Mouse (Mus musculus) monocyte, adult 2 months (primary cell): ENCODE measurements around the gene Gm8180.
"Not testable (repeated sequence)": the region's sequence is repeated elsewhere in the genome, so short reads cannot be mapped to it uniquely, and the experiment has no call there.

Experiments
- DNase-seq, 2 experiments: peaks; one replicate each; pipeline ENCODE4 v3.0.0; 2022; ENCODE audit warnings: low spot score in 2 of 2, low read depth in 1 of 2

The Gm8180 gene

DNA sequence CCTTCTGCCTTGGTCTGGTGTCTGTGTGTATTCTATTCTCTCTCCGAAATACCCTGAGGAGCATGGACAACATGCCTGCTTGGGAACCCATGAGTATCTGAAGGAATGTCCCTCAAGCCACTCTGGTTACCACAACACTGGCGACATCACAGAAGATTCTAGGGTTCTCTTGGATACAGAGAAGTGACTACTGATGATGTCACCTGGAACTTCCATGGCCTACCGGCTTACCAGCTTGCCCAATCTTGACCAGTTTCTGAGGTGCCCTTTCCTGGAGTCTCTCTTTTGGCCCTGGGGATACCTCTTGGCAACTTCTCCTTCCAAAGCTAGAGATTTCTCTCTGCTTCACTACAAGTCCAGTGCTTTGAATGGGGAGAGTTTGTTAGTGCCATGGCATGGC, at the start of gene Gm8180:
Gene Gm8180 (minus strand): TSS at position 101 of the 400 bp plus-strand sequence.
- DNase-seq, result not testable (repeated sequence)

DNA sequence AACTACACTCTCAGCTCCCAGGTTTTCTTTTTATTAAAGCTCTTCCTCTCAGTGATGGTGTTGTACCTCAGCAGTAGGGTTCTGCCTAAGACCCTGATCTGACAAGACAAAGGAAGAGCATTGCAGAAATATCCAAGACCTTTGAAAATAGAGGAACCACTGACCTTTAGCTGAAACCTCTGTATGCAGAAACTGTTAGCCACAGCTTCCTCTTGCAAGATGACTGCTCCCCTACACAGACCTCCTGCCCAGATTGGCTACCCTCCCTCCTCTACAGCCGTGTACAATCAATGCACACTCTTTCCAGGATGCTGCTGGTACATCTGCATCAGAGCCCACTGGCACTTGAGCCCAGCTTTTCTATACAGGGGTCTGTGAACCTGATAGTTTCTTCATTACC, 45.8 kb upstream of the Gm8180 start:
- peak in 1 of 2 experiments; percentile 10 for DNase-seq

DNA sequence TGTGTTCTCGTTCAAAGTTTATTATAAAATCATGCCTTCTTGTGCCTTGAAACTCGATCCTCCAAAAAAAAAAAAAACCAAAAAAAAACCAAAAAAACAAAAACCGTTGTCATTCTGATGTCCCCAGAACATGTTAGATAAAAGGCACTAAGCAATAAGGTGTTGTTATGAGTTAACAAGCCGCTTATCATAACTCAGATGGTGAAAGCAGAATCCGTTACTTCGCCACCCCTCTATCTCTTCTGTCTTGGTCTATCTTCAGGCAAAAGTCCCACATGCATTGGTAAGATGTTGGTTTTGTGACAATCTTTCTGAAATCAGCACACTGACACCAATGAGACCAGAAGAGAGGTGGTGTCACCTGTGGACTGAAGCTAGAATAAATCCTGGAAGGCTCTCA, 39.6 kb upstream of the Gm8180 start:
- not testable (repeated sequence) for DNase-seq

DNA sequence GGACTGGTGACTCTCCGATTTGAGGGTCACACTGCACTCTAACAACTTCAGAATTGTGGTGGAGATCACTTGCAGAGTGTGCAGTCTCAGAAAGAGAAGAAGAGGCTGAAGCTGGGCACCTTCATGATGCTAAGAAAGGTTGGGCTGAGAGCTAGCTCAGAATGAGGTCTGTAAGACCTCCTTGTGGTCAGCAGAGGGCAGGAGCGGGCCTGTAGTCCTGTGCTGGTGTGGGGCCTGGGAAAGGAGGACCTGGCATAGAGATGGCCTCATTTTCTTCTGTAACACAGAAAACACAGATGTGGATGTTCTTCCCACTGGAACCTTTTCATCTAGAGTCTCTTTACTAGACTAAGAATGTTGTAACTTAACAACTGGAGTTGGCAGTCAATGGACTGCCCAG, 37.3 kb upstream of the Gm8180 start:
- DNase-seq, result not testable (repeated sequence)

DNA sequence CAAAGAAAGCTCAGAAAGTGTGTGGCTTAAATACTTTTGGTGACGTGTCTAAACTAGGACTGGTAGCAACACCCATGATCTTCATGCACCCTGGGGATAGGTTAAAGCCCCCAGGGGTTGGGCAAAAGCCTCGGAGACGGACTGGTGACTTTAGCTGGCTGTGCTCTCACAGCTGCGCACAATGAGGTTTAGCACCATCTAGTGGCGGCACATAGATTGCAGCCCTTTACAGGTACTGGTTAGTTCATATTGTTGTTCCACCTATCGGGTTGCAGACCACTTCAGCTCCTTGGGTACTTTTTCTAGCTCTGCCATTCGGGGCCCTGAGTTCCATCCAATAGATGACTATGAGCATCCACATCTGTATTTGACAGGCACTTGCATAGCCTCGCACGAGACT, 27.9 kb upstream of the Gm8180 start:
- not testable (repeated sequence) for DNase-seq

DNA sequence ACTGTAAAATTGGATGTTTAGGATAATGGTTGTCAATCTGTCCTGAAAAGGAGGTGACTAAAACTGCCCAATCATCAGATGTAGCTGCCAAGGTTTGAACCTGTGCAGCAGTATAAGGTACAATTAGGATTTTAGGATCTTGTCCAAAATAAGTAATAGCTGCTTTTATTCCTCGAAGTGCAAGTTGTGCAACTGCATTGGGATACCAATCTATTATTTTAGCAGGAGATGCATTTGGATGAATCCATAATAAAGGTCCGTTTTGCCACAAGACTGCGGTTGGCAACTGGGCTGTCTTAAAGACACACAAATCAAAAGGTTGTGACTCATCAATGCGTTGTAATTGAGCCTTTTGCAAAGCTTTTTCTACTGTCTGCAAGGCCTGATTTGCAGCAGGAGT, 23.6 kb upstream of the Gm8180 start:
- DNase-seq, result not testable (repeated sequence)

DNA sequence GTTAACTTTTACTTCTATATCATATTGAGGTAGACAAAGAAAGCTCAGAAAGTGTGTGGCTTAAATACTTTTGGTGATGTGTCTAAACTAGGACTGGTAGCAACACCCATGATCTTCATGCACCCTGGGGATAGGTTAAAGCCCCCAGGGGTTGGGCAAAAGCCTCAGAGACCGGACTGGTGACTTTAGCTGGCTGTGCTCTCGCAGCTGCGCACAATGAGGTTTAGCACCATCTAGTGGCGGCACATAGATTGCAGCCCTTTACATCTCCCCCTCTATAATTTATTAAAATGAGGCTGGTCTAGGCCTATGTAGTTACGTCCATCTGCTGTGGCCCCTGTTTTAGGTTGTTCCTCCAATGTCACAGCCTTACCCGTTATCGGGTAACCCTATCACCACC, 19.9 kb upstream of the Gm8180 start:
- not testable (repeated sequence) for DNase-seq

DNA sequence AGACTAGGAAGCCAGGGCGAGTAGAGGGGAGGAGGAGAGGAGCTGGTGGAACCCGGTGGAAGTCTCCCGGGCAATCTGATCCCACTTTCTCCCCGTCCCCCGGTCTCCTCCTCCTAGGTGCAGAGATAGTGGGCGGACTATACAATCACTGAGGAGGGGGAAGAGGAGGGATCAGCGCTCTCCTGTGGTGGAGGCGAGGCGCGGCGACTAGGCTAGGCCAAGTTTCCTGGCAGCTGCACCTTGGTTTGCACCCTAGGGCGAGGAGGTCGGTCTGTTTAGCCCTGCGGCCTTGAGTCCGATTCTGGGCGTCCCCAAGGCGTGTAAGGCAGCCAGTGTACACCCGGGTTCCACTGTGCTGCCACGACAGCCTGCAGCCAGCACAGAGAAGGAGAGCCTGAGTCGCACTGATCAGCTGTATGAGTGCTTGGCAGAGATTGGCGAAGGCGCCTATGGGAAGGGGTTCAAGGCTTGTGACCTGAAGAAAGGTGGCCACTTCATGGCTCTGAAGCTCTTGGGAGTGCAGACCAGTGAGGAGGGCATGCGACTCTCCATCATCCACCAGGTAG, 12.4 kb upstream of the Gm8180 start:
- DNase-seq, result not testable (repeated sequence)

DNA sequence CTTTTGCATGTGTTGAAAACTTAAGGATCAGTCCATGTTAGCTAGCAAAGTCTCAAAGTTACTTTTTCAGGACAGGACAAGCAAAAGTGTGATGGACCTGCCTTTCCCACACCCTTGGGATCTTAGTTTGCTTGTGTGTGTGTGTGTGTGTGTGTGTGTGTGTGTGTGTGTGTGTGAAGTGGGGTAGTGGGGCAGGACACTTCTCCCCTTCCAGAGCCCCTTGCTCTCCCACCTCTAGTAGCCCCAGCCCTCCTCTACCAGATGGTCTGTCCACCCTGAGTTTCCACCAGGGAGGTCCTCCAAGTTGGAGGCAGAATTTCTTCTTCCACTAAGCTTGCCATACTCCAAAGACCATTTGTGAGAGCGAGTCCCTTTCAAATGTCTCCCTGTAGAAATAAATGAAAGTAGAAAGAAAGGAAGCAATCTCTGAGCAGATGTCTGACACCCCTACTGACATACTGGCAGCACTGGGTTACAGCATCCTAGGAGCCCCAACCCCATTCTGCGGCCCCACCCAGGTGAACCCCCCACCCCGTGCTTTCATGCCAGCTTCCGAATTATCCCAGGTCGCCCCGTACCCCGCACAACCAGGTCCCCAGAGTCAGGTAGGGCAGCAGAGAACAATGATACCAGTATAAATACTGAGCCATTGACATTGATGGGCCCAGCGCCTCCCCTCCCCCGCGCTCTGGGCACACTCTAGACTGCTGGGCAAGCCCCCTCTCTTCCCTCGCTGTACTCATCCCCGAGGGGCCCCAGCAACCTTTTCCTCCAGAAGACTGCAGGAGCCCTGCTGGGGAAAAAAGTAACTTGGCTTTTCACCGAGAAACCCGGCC, 11.7 kb upstream of the Gm8180 start:
- DNase-seq, result no peak

DNA sequence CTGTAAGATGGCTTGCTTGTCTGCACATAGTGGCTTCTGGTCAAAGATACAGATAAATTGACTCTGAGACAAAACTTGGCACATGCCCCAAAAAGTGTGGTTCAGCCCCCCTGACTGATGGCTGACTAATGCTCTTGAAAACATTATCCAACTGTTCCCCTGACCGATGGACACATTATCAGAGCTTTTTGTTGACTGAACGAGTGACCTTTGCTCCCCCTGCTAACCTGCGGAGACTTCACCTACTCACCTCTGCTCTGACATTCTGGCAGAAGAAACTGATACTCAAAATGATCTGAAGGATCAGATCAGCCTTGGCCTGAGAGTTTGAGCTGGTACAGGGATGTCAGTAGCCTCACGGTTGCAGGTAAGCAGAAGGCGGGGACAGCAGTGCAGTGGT, 9.3 kb upstream of the Gm8180 start:
- not testable (repeated sequence) for DNase-seq

DNA sequence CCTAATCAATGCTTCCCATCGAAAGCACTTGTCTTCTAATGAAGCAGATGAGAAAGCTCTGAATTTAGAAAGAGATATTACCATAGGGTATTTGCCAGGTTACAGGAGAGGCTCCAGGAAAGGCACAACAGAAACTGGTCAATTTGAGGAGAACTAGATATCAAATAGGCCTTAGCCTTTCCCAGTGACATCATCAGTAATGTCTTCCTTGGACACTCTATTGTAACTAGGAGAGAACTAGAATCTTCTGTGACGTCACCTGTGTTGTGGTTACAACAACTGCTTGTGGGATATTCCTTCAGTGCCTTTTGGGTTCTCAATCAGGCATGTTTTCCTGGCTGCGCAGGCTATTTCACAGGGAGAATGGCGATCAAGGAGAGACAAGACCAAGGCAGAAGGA, 37.0 kb downstream of the Gm8180 start, which contains the start of gene Gm6526:
Gene Gm6526 (plus strand): TSS at position 301 of the 400 bp plus-strand sequence.
- DNase-seq, result not testable (repeated sequence)
